Mouse (Mus musculus) lung, postnatal 4 days (tissue): ENCODE results near the gene Catsperg1.
A peak's percentile ranks its signal among the peaks of the same experiment; 100 is the strongest.
"Not testable (repeated sequence)": the region's sequence is repeated elsewhere in the genome, so short reads cannot be mapped to it uniquely, and the experiment has no call there.

Experiments used
- DNase-seq, 2 experiments: peaks; one replicate each; pipeline ENCODE4 v3.0.0; 2021

Catsperg1 gene

GRCm38 (mm10) chr7:29213675-29214082, at the start of gene Catsperg1:
TSS of gene Catsperg1 (minus strand) at chr7:29214035.
- DNase-seq: peak; percentile 25 to 52

- DNase-seq: no peak
Measured at GRCm38 (mm10) chr7:29262151-29262550, 48.3 kb upstream of the Catsperg1 start.

- no peak for DNase-seq
Measured at GRCm38 (mm10) chr7:29259781-29260730, 46.2 kb upstream of the Catsperg1 start.

- DNase-seq: peak; percentile 80 to 87
Measured at GRCm38 (mm10) chr7:29257368-29257767, 43.5 kb upstream of the Catsperg1 start.

GRCm38 (mm10) chr7:29255875-29256274, 42.0 kb upstream of the Catsperg1 start:
- no peak for DNase-seq

GRCm38 (mm10) chr7:29253842-29254241, 40.0 kb upstream of the Catsperg1 start:
- DNase-seq: no peak

- no peak for DNase-seq
Measured at GRCm38 (mm10) chr7:29251166-29251565, 37.3 kb upstream of the Catsperg1 start.

GRCm38 (mm10) chr7:29248261-29248841, 34.5 kb upstream of the Catsperg1 start, which contains the start of gene 2200002D01Rik:
TSS of gene 2200002D01Rik (minus strand) at chr7:29248466.
- peak; percentile 67 to 79 for DNase-seq

GRCm38 (mm10) chr7:29247706-29248105, 33.9 kb upstream of the Catsperg1 start:
- DNase-seq: peak; percentile 41 to 53

- peak; percentile 82 to 90 for DNase-seq
Measured at GRCm38 (mm10) chr7:29247314-29247700, 33.5 kb upstream of the Catsperg1 start.

- no peak for DNase-seq
Measured at GRCm38 (mm10) chr7:29246619-29247313, 32.9 kb upstream of the Catsperg1 start.

- DNase-seq: no peak
Measured at GRCm38 (mm10) chr7:29246015-29246414, 32.2 kb upstream of the Catsperg1 start.

- peak in 1 of 2 experiments; percentile 60 for DNase-seq
Measured at GRCm38 (mm10) chr7:29244732-29245416, 31.0 kb upstream of the Catsperg1 start.

- DNase-seq: peak; percentile 98 to 99
Measured at GRCm38 (mm10) chr7:29238019-29238967, 24.5 kb upstream of the Catsperg1 start, which contains the start of gene Yif1b. TSS of gene Yif1b (plus strand) at chr7:29238329.

GRCm38 (mm10) chr7:29237596-29237995, 23.8 kb upstream of the Catsperg1 start:
- not testable (repeated sequence) for DNase-seq

GRCm38 (mm10) chr7:29236593-29236992, 22.8 kb upstream of the Catsperg1 start:
- no peak for DNase-seq

GRCm38 (mm10) chr7:29234661-29235060, 20.8 kb upstream of the Catsperg1 start:
- no peak for DNase-seq

GRCm38 (mm10) chr7:29233745-29234144, 19.9 kb upstream of the Catsperg1 start:
- peak; percentile 39 to 43 for DNase-seq

GRCm38 (mm10) chr7:29232247-29233013, 18.6 kb upstream of the Catsperg1 start, which contains the start of gene Kcnk6:
TSS of gene Kcnk6 (minus strand) at chr7:29232515.
- DNase-seq: peak; percentile 72 to 77

GRCm38 (mm10) chr7:29231517-29231916, 17.7 kb upstream of the Catsperg1 start:
- DNase-seq: no peak
